Mouse (Mus musculus): ENCODE measurements around the gene Ppfia2. TPM values are rescaled to one million over a fixed set of nuclear protein-coding genes. Genes with fewer than 3 reads are reported as not detected.

The Ppfia2 gene
- total RNA-seq, 2 experiments from 2014 or later, result not detected

DNA sequence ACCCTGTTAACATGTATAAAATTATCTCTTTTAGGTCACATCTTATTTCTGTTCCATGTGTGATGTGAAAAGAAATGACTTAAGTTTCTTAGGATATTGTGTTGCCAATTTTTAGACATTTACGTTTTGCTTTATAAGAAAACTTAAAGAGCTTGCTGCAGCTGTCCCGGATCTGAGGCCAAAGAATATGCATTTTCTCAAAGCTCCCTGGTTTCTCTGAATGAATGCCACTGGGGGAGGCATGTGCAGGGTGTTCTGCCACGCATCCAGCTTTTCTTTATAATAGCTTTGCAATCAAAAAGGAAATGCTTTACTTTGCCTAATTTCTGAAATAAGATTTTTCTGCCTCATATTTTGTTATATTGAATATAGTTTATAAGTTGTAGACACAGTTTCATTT, 411.2 kb downstream of the Ppfia2 start:
- no peak for ATAC-seq (replicated peaks; ENCODE audit: low FRiP score, low TSS enrichment, poor library complexity, severe bottlenecking)

DNA sequence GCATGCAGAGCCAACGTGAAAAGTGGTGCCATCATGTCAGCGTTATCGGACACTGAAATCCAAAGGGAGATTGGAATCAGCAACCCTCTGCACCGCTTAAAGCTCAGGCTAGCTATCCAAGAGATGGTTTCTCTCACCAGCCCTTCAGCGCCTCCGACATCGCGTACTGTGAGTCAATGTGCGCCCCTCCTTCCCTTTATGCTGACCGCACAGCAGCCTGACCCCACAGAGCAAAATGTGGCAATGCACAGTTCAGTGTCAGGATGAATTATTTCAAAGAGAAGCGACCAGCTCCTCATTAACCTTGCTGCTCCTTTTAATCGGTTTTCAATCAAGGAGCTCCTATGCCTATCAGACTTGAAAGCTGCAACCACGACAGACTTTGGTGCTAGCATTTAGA, 426.2 kb downstream of the Ppfia2 start:
- ATAC-seq (replicated peaks; ENCODE audit: low FRiP score, low TSS enrichment, poor library complexity, severe bottlenecking), result no peak

DNA sequence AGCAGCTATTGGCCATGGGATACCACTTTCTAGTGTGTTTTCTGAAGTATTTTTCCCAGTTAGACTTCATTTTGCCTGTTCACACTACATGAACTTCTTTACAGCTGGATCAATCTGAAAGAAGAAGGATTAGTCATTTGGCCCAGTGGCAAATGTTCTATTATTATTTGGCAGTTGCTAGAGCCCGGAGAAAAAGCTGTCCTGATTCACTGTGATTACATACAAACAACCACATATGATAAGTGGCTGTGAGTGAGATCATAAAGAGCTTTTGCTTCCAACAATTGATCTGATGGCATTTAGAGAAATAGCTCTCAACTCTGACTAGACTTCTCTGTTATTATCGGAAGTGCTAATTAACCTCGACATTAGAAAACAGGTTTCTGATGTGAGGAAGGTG, 440.0 kb downstream of the Ppfia2 start:
- ATAC-seq (replicated peaks; ENCODE audit: low FRiP score, low TSS enrichment, poor library complexity, severe bottlenecking), result no peak

DNA sequence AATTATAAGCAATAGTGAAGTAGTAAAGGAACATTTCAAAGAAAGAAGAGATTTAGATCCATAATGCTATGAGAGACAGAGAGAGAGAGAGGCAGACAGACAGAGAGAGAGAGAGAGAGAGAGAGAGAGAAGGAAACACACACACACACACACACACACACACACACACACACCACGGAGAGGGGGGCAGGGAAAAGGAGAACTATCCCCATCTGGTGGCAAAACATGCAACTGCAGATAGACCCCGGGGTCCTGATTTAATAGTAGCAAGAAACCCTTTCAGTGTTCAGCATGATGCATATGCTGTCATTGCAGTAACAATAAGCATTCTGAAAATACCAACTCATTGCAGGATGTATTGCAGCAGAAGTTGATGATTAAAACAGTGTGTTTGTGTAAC, 442.9 kb downstream of the Ppfia2 start:
- no peak for ATAC-seq (replicated peaks; ENCODE audit: low FRiP score, low TSS enrichment, poor library complexity, severe bottlenecking)

DNA sequence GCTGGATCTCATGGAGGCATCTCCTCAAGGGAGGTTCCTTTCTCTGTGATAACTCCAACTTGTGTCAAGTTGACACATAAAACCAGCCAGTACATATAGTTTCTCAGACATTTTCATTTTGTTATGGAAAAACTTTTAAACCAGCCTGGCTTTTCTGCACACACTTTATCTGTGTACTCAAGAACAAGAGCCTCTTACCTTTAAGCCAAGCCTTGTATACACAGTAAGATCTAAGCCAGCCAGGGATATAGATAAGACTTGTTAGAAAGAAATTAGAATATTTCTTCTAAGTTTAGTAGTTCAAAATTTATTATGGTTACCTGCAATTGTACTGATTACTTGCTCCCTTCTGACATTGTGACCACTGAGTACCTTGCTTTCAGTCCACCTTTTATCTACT, 444.1 kb downstream of the Ppfia2 start:
- ATAC-seq (replicated peaks; ENCODE audit: low FRiP score, low TSS enrichment, poor library complexity, severe bottlenecking), result no peak

DNA sequence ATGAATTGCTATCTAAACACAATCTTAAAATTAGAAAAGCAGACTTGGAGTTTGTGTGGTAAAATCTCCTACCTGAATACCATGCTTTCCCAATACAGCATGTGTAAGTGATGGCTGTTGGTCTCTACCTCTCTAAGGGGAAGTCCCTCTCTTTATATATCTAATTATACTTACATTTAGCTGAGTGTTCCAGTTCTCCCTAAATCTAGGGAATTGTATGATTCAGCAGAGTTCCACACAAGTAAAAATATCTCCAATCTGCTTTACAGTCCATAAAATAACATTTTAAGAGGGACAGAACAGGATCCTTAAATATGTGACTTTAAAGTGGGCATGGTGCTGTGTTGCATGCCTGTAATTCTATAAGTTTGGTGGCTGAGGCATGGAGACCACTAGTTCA, 444.7 kb downstream of the Ppfia2 start:
- ATAC-seq (replicated peaks; ENCODE audit: low FRiP score, low TSS enrichment, poor library complexity, severe bottlenecking), result no peak

DNA sequence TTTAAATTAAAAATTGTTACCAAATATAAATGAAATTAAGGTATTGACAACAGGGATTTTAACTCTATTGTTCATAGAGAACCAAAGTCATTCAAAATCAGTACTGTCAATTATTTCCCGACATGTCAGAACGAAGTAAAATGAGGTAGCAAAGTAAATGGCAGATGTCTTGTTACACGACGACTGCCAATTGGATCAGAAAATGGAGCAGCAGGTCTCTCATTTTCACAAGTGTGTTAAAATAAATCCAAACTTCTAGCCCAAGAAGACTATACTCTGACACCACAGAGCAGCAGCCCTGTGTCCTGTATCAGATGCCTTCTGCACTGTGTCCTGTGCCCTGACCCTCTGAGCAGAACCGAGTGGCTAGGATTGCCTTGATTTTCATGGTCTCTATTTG, 454.2 kb downstream of the Ppfia2 start:
- no peak for ATAC-seq (replicated peaks; ENCODE audit: low FRiP score, low TSS enrichment, poor library complexity, severe bottlenecking)

DNA sequence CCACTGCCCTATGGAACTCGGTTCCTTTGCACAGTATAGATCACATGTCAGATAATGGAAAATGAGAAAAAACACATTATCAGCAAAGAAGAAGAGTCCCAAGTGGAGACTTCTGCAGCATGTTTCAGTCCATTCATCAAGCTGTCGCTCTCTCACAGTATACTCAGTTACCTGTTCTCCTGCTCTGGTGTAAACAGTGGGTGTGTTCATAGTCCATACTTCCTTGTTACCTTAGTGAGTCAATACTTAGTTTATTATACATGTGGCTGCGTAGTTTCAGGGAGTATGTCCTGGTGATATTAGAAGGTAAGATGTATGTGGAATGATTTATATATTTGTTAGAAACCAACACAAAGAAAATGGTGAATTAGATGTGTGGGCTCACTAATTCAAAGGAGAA, 454.7 kb downstream of the Ppfia2 start:
- no peak for ATAC-seq (replicated peaks; ENCODE audit: low FRiP score, low TSS enrichment, poor library complexity, severe bottlenecking)

DNA sequence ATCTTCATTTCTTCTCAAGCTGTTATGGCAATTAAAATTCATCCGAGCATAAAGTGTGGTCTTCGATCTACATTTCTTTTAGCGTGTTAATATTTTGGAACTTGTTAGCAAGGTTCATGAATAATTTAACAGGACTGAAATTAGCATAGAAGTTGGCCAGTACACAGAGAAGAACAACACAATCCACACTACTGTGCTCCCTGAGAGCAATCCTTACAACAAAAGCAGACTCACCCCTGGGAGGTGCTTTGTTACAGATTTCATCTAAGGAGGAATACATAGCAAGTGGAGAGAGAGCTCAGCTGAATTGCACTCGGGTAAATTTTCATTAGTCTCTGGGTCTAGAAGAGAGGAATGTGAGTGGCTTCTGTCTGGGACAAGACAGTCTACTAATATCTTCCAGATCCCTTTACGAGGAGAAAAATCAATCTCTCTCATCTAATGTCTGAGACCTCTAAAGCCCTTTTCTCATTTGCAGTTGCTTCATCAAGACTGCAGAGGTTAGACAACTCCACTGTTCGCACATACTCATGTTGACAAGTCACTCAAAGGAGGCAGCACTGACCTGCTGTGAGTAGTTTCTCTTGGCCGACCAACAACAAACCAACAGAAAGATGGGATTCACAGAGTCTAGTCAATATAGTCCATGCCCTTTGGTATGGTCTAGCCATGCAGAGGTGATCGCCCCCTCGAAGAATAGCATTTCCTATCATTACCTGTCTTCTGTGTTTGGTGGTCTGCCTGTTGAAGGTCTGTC, 458.6 kb downstream of the Ppfia2 start:
- ATAC-seq (replicated peaks; ENCODE audit: low FRiP score, low TSS enrichment, poor library complexity, severe bottlenecking), result no peak

DNA sequence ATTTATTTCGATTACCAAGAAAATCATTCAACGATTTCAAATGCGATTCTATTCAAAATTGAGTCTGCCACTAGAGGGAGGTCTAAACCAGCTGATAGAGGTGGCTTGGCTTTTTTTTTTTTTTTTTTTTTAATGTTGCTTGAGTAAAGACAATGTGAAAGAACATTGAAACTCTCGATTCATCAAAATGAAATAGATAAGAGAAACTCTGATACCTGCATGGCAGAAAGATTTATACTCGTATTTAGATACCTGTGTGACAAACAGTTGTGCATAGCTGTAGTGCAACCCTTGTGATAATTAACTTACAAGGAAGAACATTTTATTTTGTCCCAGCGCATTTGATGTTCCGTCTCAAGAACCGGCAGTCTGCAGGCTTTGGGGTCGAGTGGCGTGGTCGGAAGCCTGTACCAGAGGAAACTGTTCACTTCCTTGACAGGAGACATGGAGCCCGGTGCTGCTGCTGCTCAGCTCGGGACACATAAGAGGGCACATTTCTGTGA, 462.5 kb downstream of the Ppfia2 start:
- no peak for ATAC-seq (replicated peaks; ENCODE audit: low FRiP score, low TSS enrichment, poor library complexity, severe bottlenecking)

DNA sequence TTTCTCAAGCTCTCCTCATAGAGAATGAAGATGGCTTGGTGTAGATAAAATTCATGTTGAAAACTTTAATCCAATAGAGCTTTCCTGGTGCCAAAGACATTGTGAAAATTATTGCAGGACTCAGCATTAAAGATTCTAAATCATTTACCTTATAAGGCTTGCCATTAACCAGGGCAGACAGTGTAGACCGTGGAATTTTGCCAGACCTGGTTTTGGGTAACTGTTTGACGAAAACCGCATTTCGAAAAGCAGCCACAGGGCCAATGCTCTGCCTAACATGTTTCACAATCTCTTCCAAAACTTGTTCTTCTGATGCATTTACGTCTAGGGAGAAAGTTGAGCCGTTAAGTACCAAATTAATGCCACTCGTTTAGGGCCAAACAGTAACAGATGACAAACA, 466.9 kb downstream of the Ppfia2 start:
- no peak for ATAC-seq (replicated peaks; ENCODE audit: low FRiP score, low TSS enrichment, poor library complexity, severe bottlenecking)

DNA sequence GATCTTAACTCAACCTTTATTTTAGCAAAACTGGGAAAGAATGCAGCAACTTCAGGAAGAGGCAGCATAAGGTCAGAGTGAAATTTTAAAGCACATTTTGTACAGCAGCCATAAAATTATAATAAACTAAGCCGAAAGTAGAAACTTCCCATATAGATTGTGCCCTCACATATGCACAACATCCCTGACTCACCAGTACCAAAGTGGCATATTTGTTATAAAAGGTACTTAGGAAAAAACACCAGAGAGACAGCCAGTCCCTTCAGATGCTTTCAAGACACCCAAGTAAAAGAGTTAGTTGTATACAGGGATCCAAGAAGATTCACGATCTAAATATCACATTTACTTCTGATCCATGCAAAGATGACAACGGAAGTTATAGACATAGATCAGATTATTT, 468.7 kb downstream of the Ppfia2 start:
- no peak for ATAC-seq (replicated peaks; ENCODE audit: low FRiP score, low TSS enrichment, poor library complexity, severe bottlenecking)

DNA sequence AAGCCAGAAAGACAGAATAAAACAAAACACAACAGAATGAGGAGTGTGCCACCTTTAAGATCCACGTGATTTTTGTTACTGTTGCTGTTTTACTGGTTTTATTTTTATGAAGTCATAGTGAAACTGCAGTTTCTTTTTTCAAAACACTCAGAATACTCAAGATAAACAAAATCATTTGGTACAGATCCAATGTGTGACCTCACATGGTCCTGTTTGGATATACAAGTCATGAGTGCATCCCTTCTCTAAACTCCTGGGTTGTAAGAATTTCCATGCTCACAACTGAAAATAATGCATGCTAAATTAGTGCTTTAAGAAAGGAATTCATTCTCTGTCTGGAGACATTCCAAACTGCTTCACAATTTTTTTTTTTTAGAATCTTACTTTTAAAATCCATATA, 469.3 kb downstream of the Ppfia2 start:
- ATAC-seq (replicated peaks; ENCODE audit: low FRiP score, low TSS enrichment, poor library complexity, severe bottlenecking), result no peak

DNA sequence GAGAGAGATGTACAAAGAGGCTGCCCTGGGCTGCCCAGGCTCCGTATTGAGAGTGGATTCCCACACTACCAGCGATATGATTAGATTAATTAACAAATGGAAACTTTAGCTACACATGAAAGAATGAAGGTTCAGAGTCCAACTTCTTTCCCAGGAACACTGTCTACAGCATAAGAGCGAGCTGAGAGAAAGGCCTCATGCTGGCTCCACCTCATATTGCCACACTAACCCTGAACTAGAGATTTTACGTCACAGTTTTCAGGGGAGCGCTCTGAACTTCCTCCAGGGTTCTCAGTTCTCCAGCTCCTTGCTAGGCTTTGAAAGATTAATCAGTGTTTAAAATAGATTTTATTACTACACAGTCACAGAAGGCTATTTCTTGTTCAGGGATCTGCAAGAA, 471.2 kb downstream of the Ppfia2 start:
- ATAC-seq (replicated peaks; ENCODE audit: low FRiP score, low TSS enrichment, poor library complexity, severe bottlenecking), result no peak

DNA sequence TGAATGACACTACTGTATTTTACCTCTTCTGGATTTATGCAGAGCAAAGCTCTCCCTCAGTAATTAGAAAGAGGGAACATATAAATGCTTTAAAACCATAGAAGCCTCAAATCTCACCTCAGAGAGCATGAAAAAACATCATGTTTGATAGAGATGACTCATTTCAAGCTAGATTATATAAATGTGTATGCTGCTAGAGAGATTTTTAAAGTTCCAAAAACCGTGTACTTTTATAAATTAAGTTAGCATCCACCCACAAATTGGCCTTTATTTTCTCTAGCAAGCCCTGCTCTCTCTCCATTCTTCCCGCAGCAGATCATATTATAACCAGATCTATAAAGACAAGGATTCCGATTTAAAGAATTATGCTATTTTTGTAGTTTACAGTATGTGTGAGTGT, 488.9 kb downstream of the Ppfia2 start:
- ATAC-seq (replicated peaks; ENCODE audit: low FRiP score, low TSS enrichment, poor library complexity, severe bottlenecking), result no peak

DNA sequence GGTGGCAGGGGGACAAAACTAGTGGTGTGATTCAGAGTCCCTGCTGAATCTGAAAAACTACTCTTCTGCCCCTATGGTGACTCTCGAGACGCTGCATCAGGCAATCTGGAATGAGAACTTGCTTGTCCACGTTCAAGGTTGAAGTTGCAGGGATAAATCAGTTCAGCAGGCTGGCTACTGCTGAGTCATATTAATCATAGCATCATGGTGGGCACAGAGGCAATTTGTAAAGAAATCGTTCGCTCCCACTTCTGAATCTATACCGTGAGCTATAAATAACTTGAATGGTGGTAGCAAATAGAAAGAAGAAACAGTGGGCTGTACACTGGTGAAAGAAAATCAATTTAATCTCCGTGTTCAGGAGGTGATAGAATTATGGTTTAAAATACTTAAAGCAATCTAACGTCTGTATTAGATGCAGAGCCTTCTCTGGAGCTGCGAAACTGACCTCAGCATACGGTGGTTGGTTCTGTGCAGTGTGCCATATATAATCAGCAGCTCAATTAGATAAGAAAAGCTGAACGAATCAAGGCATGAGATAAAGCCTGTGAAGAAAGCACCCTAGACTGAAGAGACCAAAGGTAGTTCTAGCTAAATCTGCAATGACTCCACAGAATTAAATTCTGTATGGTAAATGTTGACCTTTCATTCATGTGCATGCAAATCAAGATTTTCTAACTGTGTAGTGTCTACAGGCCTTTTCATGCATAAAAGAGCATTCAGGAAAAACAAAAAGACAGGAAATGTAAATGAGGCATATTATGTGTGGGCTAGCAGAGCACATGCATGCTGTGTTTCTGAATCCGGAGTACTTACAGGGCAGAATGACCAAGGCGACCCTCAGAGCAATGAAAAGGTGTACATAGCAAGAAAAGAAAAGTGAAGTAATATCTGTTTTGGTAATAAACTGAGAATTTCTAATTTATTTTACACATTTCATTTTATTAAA, 505.3 kb downstream of the Ppfia2 start:
- no peak for ATAC-seq (replicated peaks; ENCODE audit: low FRiP score, low TSS enrichment, poor library complexity, severe bottlenecking)

All from megakaryocyte-erythroid progenitor cell, adult 5-6 weeks (primary cell).